Mouse (Mus musculus) layer of hippocampus, postnatal 25 days (tissue): ENCODE results near the gene Tmbim4. TPM values are rescaled to one million over a fixed set of nuclear protein-coding genes. Genes with fewer than 3 reads are reported as not detected.

Source experiments
- DNase-seq, 2 experiments: peaks; one replicate each; pipeline ENCODE4 v3.0.0; 2022; ENCODE audit warnings: mixed read lengths in 2 of 2, low spot score in 1 of 2; ENCODE audit errors: extremely low spot score in 1 of 2
- total RNA-seq, 2 experiments: library from RNA; stranded (reverse); gene quantifications; 2 replicates each; pipeline ENCODE4 v1.2.3; 2021

The Tmbim4 gene
- total RNA-seq: 10 to 100 TPM; 56.7 to 68.5 TPM

DNA sequence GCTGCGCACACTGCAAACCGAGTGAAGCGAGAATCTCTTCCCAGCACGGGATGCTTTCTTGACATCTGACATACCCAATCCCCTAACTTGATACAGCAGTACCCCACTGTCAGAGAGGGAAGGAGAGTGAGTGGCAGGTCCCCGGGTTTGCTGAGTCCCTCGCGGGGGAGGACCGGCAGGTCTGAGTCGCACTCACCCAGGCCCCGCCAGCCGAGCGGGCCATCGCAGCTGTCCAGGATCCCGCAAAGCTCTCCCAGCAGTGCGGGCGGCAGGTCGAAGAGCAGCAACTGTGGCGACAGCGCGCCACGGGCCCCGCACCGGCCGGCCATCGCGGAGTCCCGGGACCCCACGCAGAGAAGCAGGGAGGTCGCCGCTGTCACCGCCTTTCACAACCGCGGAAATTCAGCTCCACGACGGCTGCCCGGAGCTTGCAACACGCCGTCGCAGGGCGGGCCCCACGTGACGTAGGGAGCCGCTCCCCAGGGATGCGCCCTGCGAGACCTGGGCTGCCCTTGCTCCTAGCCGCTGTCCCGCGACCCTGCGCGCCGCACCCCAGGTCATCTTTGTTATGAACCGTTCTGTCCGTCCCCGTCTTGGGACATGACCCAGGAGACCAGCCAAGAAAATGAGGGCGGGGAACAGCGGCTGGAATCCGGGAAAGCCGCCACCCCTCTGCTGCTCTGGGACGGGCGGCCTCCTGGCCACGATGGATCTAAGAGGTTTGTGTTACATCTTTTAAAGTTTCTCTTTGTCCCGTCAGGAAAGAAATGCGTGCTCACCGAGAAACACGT, at the start of gene Tmbim4:
TSS of gene Tmbim4 (plus strand) at position 460 of the 791 bp plus-strand sequence.
- DNase-seq: peak in 1 of 2 experiments; percentile 12

DNA sequence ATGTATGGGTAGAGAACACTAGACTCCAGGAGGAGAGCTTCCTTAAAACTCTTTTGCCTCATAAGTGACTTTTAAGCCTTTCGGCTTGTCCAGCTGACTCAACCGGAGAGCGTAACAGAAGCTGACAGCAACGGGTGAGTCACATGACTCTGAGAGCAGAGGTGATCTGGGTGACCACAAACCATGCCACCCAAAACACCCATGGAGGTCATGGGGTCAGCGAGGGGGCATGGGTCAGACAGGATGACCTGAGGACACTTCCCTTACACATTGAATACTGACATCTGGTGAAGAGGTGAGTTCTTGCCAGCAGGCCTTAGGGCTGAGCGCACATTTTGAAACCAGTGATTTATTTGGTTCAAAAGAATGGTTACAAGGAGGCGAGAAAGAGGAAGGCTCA, 49.7 kb upstream of the Tmbim4 start:
- DNase-seq: no peak

DNA sequence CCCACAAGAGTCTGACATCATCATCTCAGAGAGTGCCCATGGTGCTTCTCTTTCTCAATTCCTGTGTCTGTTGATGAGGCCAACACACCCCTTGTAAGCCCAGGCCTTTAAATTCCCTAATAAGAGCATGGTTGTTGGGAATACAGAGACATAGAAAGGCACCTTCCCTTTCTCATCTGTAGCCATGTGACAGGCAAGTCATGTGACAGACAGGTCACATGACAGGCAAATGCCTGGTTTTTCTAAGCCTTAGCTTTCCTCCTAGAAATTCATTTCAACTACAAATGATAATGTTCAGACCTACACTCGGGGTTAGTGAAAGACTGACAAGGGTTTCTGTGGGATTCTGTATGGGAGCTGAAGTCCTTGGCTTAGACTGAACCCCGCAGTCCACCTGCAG, 47.5 kb upstream of the Tmbim4 start:
- no peak for DNase-seq

DNA sequence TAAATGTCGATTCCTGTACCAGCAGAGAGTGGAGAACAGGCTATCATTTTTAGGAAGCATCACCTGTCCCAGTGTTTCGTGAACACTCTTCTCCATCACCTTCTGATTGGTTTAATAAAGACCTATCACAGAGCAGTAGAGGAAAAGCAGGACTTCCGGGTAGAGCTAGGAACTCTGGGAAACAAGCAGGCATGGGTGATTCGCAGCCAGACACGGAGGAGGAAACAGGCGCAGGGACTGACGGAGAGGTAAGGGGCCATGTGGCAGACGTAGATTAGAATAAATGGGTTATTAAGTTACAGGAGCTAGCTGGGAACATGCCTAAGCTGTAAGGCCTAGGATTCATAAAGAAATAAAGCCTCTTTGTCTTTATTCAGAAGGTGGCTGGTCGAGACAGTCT, 40.9 kb upstream of the Tmbim4 start:
- no peak for DNase-seq

DNA sequence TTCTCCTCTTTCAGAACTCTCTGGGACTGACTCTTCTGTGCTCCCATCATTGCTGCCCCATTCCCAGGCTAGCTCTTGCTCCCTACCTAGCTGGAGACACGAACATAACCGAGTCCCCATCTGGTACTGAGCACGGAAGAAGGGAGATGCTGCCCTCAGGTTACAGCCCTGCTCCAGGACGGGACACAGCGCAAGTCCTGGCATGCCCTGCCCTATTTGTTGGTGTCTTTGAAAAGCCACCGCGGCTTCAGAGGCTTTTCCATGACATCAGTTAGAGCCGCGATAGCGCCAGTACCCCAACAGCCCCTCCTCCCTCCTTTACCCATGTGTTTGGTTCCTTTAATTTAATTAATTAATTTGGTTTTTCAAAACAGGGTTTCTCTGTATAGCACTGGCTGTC, 38.5 kb upstream of the Tmbim4 start:
- no peak for DNase-seq

DNA sequence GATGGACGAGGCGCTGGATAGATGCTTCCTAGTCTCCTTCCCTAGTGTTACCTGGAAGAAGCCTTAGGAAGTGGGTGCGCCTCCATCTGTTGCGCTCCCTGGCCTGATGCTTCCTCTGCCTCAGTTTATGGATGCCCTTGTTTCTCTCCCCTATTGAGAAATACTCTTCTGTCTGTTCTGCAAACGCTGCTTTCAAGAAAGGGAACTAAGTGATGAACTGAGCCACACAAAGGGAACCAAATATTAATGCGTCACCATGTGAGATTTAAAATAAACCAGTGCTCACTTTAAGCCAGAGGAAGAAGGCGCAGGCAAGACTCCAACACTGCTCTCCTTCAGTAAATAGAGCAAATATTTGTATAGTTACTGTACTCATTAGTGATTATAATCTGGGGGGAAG, 37.9 kb upstream of the Tmbim4 start:
- DNase-seq: no peak

DNA sequence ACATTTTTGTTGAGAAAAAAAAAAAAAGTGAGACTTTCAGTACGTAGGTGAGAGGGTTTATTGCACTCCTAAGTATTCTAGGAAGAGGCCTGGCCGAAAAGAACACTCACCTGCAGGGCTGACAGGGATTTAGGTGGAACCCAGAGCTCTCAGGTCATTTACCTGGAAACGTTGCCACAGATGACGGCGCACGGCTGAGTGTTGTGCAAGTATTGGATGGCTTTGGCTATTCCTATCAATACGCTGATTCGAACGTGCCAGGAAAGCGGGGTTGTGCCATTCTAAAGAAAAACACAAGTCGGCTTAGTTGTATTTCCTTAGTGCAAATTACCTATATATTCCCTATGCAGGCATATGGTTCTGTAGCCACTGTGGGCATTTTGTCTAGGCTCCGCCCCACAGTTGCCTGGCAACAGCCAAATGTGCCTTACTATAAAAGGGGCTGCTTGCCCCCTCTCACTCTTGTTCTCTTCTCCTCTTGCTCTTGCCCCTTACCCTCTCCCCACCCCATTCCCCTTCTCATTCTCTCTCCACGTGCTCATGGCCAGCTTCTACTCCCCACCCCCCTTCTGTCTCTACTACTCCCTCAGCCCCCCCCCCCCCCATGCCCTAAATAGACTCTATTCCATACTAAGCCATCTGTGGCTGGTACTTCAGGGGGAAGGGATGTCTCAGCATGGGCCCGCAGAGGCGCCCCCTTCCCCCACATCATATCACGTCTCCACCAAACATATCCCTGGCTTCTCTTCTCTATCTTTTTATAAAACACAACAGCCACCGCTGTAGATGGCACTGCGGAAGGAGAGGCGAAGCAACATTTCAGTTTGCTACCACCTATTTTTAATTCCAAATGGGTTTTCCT, 36.2 kb upstream of the Tmbim4 start:
- no peak for DNase-seq

DNA sequence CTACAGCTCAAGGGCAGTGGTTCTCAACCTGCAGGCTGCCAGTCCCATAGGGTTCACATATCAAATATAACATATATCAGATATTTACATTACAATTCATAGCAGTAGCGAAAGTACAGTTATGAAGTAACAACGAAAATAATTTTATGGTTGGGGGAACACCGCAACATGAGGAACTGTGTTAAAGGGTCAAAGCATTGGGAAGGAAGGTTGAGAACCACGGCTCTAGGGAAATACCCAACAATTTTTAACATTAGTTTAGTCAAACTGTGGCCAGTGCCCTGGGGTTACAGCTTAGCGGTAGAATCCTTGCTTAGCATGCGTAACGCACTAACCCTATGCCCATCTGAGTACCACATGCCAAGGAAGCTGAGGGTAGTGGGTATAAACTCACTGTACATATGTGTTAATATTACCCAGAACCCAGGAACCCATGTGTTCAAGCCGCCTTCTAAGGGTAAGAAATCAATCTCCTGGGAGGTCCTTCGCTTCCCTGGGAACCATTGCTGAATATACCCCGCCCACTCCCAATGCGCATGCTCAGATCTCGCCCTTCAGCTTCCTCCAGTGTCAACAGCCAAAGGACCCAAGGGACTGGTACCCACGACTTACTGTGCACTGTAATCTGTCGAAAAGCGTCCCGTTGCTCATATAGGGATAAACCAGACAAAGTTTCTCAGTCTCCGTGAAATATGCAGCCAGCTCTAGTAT, 35.4 kb upstream of the Tmbim4 start:
- DNase-seq: no peak

DNA sequence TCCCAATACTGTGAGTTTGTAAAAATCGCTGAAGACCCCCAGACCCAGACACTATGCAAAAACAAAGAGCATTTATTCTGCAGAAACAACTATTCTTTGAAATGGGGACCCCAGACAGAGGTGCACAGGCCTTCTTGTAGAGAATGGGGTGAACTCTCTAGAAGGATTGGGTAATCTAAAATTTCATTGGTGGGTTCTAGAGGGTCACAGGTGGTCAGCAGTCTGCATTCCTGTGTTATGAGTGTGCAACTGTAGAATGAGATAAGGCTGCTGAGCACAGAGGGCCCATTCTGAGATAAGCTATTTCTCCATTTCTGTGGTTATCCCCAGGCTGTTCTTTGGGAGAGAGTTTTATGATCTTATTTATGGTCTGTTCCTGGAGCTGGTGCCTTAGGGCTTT, 33.3 kb upstream of the Tmbim4 start:
- no peak for DNase-seq

DNA sequence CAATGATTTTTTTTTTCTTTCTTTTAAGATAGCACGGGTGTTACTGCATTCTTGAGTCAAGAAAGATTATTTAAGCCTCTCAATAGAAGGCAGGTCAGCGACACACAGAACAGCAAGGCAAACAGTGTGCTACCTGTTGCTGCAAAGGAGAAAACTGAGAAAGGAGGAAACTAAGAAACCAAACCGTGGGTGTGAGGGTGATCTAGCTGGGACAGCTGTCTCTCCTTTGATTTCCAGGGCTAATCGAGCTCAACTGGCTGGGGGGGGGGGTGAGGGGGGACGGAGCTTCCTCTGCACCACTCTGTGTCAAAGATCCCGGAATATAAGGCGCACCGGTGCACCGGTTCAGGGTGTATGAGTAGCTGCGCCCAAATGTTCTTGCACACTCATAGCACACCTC, 32.3 kb upstream of the Tmbim4 start:
- DNase-seq: no peak

DNA sequence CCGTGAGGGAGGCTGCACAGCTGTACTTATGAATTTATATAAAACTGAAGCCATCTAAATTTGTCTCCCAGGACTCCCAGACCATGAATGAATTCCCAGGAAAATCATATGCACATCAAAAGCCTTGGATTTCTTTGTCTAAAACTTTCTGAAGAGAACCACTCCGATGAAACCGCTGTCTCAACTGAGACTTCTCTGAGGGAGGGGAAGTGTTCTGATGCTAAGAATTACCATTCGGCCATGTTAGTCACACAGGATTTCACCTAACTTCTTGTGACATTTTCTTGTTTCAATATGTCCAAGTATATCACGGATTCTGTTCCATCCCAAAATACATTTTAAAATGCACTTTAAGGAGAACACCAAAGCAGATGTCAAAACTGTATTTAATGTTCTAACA, 31.5 kb upstream of the Tmbim4 start:
- DNase-seq: no peak

DNA sequence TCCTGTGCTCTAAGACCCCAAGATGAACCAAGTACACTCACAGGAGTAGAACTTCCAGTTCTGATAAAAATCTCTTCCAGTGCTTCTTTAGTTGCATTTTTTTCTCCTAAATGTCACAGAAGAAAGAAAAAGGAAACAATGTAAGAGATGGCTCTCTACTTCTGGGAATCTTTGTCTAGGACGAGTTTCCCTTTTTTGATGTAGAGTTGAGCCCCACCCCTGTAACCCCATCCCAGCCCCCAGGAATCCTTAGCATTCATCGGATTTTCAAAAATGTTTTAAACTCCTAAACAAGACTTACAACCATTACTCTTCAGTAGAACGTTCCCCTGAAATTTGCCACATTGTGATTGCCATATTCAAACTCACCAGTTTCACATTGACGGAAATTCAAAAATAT, 31.1 kb upstream of the Tmbim4 start:
- DNase-seq: no peak

DNA sequence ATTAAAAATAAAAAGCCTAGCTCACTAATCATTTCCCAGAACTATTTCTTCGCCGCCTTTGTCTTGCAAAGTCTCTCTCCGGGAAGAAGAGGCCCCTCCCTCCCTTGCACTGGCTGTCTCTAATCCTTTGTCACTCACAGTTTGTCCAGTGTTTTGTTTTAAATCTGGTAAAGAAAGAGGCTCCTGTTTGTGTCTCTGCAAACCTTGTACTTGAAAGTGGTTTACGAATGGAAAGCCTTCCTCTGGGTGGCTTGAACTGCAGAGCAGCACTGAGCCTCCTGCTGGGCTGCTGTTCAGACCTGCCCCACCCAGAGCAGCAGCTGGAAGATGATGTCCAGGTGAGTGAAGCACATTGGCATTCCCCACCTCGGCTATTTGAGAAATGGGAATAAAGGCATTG, 30.1 kb upstream of the Tmbim4 start:
- DNase-seq: no peak

DNA sequence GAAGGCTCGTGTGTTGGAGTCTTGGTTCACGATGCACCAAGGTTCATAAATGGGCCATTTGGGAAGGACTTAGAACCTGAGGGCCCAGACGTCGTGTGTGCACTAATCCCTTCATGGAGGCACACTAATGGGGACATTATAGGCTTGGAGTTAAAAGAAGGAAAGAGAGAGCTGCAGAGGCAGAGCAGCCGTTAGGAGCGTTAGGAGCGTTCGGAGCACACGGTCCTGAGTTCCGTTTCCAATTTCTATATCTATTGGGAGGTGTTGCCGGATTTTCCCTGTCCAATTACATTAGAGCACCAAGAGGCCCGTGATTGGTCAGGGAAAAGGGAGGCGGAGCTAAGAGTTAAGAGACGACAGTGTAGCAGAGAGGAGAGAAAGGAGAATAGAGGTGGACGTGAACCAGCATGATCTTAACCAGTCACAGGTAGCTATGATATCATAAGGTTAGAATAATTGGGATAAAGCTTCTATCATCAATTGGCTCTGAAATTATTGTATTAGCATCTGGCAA, 27.1 kb upstream of the Tmbim4 start:
- DNase-seq: no peak

DNA sequence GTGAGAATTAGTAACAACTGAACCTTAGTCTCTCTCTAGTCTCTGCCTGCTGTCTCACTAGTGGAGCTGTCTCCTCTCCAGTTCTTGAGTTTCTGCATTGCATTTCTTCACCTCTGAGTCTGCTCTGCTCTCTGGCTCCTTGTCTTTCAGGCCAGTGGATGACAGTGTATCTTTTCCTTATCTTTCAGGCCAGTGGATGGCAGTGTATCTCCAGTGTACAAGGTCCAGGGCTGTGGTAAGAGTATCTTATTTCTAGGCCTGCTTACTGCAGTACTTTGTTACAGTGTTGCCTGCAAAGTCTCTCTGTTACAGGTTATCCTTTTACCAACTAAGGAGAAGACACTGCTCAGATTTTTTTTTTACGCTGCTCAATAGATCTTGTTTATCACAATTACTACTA, 18.5 kb upstream of the Tmbim4 start:
- DNase-seq: no peak

DNA sequence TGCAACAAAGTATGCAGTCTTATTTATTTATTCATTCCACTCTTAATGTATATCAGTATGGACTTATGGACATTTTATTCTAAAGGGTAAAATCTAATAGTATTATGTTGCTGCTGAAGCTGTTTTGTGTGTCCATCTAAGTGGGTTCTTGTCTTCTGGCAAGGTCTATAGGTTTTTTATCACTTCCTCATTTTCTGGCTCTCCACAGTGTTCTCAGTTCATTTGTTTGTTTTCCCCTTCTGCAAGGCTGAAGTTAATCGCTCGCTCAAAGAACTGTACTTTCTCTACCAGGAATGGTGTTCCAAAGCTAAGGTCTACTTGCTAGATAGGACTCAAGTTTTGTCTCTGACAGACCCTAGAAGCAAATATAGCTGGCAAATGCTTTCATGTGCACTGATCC, 18.0 kb upstream of the Tmbim4 start:
- DNase-seq: no peak

DNA sequence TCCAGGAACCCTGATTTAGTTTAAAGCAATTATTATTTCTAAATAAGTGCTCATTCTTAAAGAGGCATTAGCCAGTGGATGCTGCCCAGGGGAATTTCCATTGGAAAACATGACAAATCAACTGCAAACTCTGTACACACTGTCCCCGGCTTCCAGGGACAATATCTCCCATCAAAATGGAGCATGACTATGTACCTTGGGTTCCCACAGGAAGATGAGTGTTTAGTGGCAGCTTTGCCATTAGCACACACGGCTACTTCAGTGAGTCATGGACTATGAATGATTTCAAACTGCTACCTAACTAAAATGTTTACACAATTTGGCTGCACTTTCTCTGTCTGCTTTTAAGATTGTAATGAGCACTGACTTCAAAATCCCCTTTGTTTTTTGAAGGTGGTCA, 12.9 kb upstream of the Tmbim4 start:
- no peak for DNase-seq

DNA sequence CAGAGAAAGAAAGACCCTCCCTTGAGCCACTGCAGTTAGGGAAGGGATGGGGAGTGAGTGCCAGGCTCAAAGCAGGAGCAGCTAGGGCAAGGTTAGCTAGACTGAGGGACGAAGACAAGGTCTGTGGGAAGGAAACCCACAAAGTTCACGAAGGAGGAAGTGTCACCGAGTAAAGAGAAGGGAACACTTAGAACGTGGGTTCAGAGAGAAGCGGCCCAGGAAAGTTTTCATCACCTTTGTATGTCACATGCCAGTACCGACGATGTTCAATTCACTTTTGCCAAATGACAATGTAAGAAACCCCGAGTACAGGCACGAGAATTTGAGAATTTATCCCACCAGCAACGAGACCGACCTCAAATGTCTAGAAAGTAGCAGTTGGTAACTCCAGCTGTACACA, 12.1 kb upstream of the Tmbim4 start:
- DNase-seq: no peak

DNA sequence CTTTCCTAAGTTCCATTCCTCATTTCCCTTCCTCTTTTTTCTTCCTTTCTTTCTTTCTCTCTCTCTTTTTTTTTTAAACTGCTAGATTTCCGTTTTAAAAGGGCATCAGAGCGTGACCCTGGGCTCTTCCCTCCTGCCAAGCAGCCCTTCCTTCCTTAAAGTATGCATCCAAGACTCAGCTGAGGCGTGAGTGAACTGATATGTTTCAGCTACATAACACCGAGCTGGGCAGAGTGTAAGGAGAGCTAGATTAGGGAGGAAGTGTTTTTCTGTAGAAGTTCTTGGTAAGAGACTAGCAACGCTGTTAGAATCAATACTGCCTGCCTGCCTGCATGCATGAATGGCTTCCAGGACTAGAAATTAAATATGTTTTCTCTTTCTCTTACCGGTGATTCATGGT, 11.6 kb upstream of the Tmbim4 start:
- no peak for DNase-seq

DNA sequence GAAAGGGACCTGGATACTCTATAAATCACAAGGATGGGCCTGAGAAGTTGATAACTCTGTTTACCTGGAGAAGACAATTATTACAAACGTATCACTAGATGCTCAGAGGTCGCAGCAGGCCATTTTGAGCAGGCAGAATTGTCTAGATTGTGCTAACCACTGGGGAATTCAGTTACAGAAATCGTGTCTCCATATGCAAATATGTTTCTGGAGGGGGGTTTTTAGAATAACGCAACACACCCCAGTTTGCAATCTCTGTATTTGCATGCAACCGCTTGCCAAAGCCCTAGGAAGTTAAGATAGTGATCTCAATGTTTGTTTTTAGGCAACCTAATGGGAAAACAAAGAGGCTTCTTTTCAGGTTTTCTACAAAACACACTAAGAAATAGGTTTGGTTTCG, 10.2 kb upstream of the Tmbim4 start:
- DNase-seq: no peak

DNA sequence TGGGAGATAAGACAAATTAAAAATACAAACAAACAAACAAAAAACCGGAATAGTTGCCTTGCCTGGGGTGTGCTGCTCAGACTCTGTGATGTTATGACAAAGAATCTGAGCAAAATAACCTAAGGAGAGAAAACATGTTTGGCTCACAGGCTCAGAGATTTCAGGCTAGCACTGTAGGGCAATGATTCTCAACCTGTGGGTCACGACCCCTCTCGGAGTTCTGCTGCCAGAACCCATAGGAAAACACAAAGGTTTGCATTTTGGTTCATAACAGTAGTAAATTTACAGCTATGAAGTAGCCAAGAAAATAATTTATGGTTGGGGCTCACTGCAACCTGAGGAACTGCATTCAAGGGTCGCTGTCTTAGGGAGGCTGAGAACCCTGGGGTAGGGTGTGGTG, 9.1 kb upstream of the Tmbim4 start:
- DNase-seq: no peak
